In the genomic region with DNA sequence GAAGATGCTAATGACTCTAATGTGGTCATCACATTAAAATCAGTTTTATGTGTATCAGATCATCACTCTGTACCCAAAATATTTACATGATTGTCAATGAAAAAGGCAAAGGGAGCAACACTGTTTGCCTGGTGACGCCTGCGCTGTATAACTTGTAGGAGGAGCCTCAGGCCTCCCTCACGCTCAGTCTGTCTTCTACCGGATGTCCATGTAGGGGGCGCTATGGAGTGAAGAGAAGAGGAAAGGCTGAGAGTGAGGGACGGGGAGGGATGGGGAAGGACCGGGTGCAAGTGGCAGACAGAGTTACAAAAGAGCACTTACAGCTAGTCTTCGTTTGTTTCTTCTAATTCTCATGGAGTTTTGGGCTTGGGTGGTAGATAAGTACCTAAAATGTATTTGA, we compare ENCODE assay signal across 8 mouse cellular contexts. TPM values are rescaled to one million over a fixed set of nuclear protein-coding genes. Genes with fewer than 3 reads are reported as not detected.
DNase-seq lines count a peak whose midpoint lies in the region; ATAC-seq and TF ChIP-seq lines count a peak whose summit lies in the region.
"Had no signal": no experiment of that assay in that cellular context is flagged by ENCODE, and none has a peak within 500 bp of the region (broad histone marks: within the 10 kb centered on the region; RNA-seq: fewer than 3 reads in every experiment).

No protein-coding gene starts in this region.

- no peaks in the 10 kb centered on the region for H3K27me3 ChIP-seq in liver, embryonic 15.5 days
- H3K27me3 ChIP-seq: midbrain, embryonic 12.5 days had no signal

- no peak overlapping the region for H3K4me3 ChIP-seq in bone marrow macrophage, adult 2 months (ENCODE audit: insufficient read depth, low read length)
- H3K4me3 ChIP-seq in liver, embryonic 15.5 days (replicated peaks), result no peak overlapping the region
- H3K4me3 ChIP-seq: midbrain, embryonic 12.5 days had no signal

- H3K9me3 ChIP-seq in liver, embryonic 15.5 days (replicated peaks), result no peaks in the 10 kb centered on the region
- H3K9me3 ChIP-seq: midbrain, embryonic 12.5 days had no signal

- peaks cover 47% of the 10 kb centered on the region for H3K36me3 ChIP-seq in liver, embryonic 15.5 days (replicated peaks)

- 49% methylated on average over 8 of the region's 8 CpGs for WGBS in liver, embryonic 15.5 days (ENCODE audit: insufficient replicate concordance)

- TF ChIP-seq CTCF in bone marrow macrophage, adult 2 months (IDR thresholded peaks at IDR 0.05; ENCODE audit: low read depth, low read length), result peak; percentile 56

- peaks cover 2% of the 10 kb centered on the region; the same call in 1 of the 2 replicates for H3K4me1 ChIP-seq in bone marrow macrophage, adult 2 months (ENCODE audit: control insufficient read depth, insufficient read depth, low read length)
- H3K4me1 ChIP-seq in liver, embryonic 15.5 days (replicated peaks), result peaks cover 70% of the 10 kb centered on the region

- TF ChIP-seq POLR2A in bone marrow macrophage, adult 2 months (IDR thresholded peaks at IDR 0.05; ENCODE audit: borderline replicate concordance, low read depth, low read length), result no peak

- no peak overlapping the region for H3K9ac ChIP-seq in liver, embryonic 15.5 days
- H3K9ac ChIP-seq: midbrain, embryonic 12.5 days had no signal

- DNase-seq in retina, postnatal 1 day, result peak; percentile 66
- DNase-seq in retina, embryonic 14.5 days (ENCODE audit: low spot score), result no peak
- peak; percentile 36 for DNase-seq in thymus, postnatal 25 days
- DNase-seq in layer of hippocampus, postnatal 10 days (ENCODE audit: low spot score in 2 of 2), result no peak
- no peak for DNase-seq in layer of hippocampus, postnatal 36 days

- ATAC-seq in liver, embryonic 15.5 days (ENCODE audit: insufficient read depth), result 0 out of 2 replicates have a peak, but pooled peaks have one; percentile 42

- no peak overlapping the region for H3K27ac ChIP-seq in bone marrow macrophage, adult 2 months (ENCODE audit: insufficient read depth, low read depth, low read length)
- H3K27ac ChIP-seq in liver, embryonic 15.5 days (replicated peaks), result peak overlapping the region; percentile 87; the same call in 1 of the 2 replicates
- H3K27ac ChIP-seq: midbrain, embryonic 12.5 days had no signal

- no peak overlapping the region for H3K4me2 ChIP-seq in liver, embryonic 15.5 days
- H3K4me2 ChIP-seq: midbrain, embryonic 12.5 days had no signal

RNA-seq across cellular contexts. Expression of gene Nudt9, which starts 6.8 kb away (rescaled TPM):
- polyA plus RNA-seq in bone marrow macrophage, adult 2 months (2012; ENCODE audit: insufficient read depth, insufficient read length, missing spikeins), result 60.6 and 68.3 TPM in 2 replicates
- polyA plus RNA-seq in liver, embryonic 15.5 days (2015; fragmentation: Nextera tagmentation; extraction: Ambion mirVana), result 69.4 and 69.6 TPM in 2 replicates
- total RNA-seq in layer of hippocampus, postnatal 10 days (2021), result 10 to 100 TPM; 68.2 to 69.0 TPM
- total RNA-seq in layer of hippocampus, postnatal 36 days (2021), result 10 to 100 TPM; 70.8 to 71.3 TPM

RNA-seq across cellular contexts. Expression of gene Gm17660, which starts 24.5 kb away (rescaled TPM):
- polyA plus RNA-seq in bone marrow macrophage, adult 2 months (2012; ENCODE audit: insufficient read depth, insufficient read length, missing spikeins), result not detected in 2 replicates
- polyA plus RNA-seq in liver, embryonic 15.5 days (2015; fragmentation: Nextera tagmentation; extraction: Ambion mirVana), result not detected in 2 replicates
- total RNA-seq in layer of hippocampus, postnatal 10 days (2021), result not detected
- not detected for total RNA-seq in layer of hippocampus, postnatal 36 days (2021)
- polyA plus RNA-seq: midbrain, embryonic 12.5 days had no signal

RNA-seq across cellular contexts. Expression of gene Hsd17b11, which starts 31.2 kb away (rescaled TPM):
- polyA plus RNA-seq in bone marrow macrophage, adult 2 months (2012; ENCODE audit: insufficient read depth, insufficient read length, missing spikeins), result 204 and 205 TPM in 2 replicates
- polyA plus RNA-seq in liver, embryonic 15.5 days (2015; fragmentation: Nextera tagmentation; extraction: Ambion mirVana), result 2.6 and 2.7 TPM in 2 replicates
- 10 to 100 TPM; 33.5 to 34.2 TPM for total RNA-seq in layer of hippocampus, postnatal 10 days (2021)
- total RNA-seq in layer of hippocampus, postnatal 36 days (2021), result 10 to 100 TPM; 47.1 to 49.8 TPM

Comparison
In these comparisons a context has a peak if more than half of its experiments do, and no peak if none do; other contexts are left out.
1. DNase-seq: peak in retina, postnatal 1 day (single experiment) and thymus, postnatal 25 days (single experiment); none in retina, embryonic 14.5 days (single experiment), layer of hippocampus, postnatal 10 days (0 of 2) and layer of hippocampus, postnatal 36 days (0 of 2).